Mouse (Mus musculus) midbrain, postnatal 0 days (tissue): ENCODE data around the gene Cd44. TPM values are rescaled to one million over a fixed set of nuclear protein-coding genes. Genes with fewer than 3 reads are reported as not detected.

Experiments
- ATAC-seq: fragments of 200-750 bp; cut with Nextera tagmentation; 2 replicates; pipeline ENCODE4 v1.8.0; 2017; ENCODE audit warnings: moderate number of reproducible peaks, mild to moderate bottlenecking, moderate TSS enrichment, moderate library complexity; ENCODE audit not compliant: low FRiP score
- DNase-seq: peaks from one replicate; pipeline ENCODE4 v3.0.0-alpha.2; 2015; ENCODE audit warnings: low spot score
- H3K27ac ChIP-seq: fragments of 300-500 bp; sonication (generic); 2 replicates; pipeline ENCODE4 v1.5.1; 2014; ENCODE audit warnings: low read depth, mild to moderate bottlenecking, low read length, mixed read lengths
- H3K27me3 ChIP-seq: fragments of 300-500 bp; sonication (generic); 2 replicates; pipeline ENCODE4 v1.6.1; 2014; ENCODE audit warnings: low read length, control low read depth, mixed read lengths; ENCODE audit not compliant: insufficient read depth
- H3K36me3 ChIP-seq: fragments of 300-500 bp; sonication (generic); 2 replicates; pipeline ENCODE4 v1.6.1; 2014; ENCODE audit warnings: low read length, control low read depth, mixed read lengths; ENCODE audit not compliant: insufficient read depth
- H3K4me1 ChIP-seq: fragments of 300-500 bp; sonication (generic); 2 replicates; pipeline ENCODE4 v1.6.1; 2014; ENCODE audit warnings: mild to moderate bottlenecking, control low read depth, antibody characterized with exemption, low read length, mixed read lengths; ENCODE audit not compliant: insufficient read depth
- H3K4me2 ChIP-seq: fragments of 300-500 bp; sonication (generic); 2 replicates; pipeline ENCODE4 v1.6.1; 2014; ENCODE audit warnings: low read depth, mild to moderate bottlenecking, low read length, mixed read lengths; ENCODE audit not compliant: poor library complexity, severe bottlenecking
- H3K4me3 ChIP-seq: fragments of 300-500 bp; sonication (generic); 2 replicates; pipeline ENCODE4 v1.5.1; 2014; ENCODE audit warnings: low read depth, mild to moderate bottlenecking, low read length, moderate library complexity
- H3K9ac ChIP-seq: fragments of 300-500 bp; sonication (generic); replicated peaks from 2 replicates; pipeline ENCODE4 v1.6.1; 2014; ENCODE audit warnings: mild to moderate bottlenecking, low read length, moderate library complexity, mixed read lengths; ENCODE audit not compliant: poor library complexity, severe bottlenecking
- H3K9me3 ChIP-seq: fragments of 300-500 bp; sonication (generic); 2 replicates; pipeline ENCODE4 v1.6.1; 2016; ENCODE audit warnings: low read length, control low read depth
- CTCF ChIP-seq: IDR thresholded peaks from 2 replicates; pipeline ENCODE4 v1.5.1; 2016; ENCODE audit warnings: antibody characterized with exemption, mild to moderate bottlenecking
- WGBS: fragments of 180-500 bp; shearing (Covaris S2); extraction: QIAGEN DNeasy Blood & Tissue Kit; methylation state at CpG from one replicate; pipeline ENCODE4 v1.1.7; 2014; 5-methylcytosine and 5-hydroxymethylcytosine counted together
- polyA plus RNA-seq: library from polyadenylated mRNA; unstranded; fragments of >200 nt; fragmentation: Nextera tagmentation; extraction: Ambion mirVana; gene quantifications from 2 replicates; pipeline ENCODE4 v1.2.1, GENCODE M21; 2015
- total RNA-seq: library from RNA; depleted of rRNA; stranded (reverse); fragments of >200 nt; gene quantifications from 2 replicates; pipeline ENCODE4 v1.2.3, GENCODE M21; 2014

Cd44 gene
- total and polyA plus RNA-seq, 2 experiments from 2014 or later, result 3.4 to 6.2 TPM

- Histone ChIP-seq H3K36me3 (no peaks in the 10 kb centered on the region), H3K27ac (no peak overlapping the region), H3K9me3 (no peaks in the 10 kb centered on the region), H3K4me2 (no peak overlapping the region), H3K4me3 (no peak overlapping the region), H3K9ac (no peak overlapping the region), H3K4me1 (no peaks in the 10 kb centered on the region), H3K27me3 (no peaks in the 10 kb centered on the region)
- DNase-seq (no peak), ATAC-seq (no peak)
- 90% methylated on average over 8 of the region's 8 CpGs for WGBS
- TF ChIP-seq CTCF, result no peak
Observed at GRCm38 (mm10) chr2:102865354-102865752, 36.1 kb downstream of the Cd44 start.

GRCm38 (mm10) chr2:102864695-102865353 lies 36.6 kb downstream of the Cd44 start:
- Histone ChIP-seq H3K4me1 (no peaks in the 10 kb centered on the region), H3K9ac (no peak overlapping the region), H3K4me3 (no peak overlapping the region), H3K4me2 (no peak overlapping the region), H3K9me3 (no peaks in the 10 kb centered on the region), H3K36me3 (no peaks in the 10 kb centered on the region), H3K27ac (no peak overlapping the region), H3K27me3 (no peaks in the 10 kb centered on the region)
- ATAC-seq, result no peak
- DNase-seq, result no peak
- no peak for TF ChIP-seq CTCF
- WGBS, result 81% methylated on average over 6 of the region's 6 CpGs

- Histone ChIP-seq H3K9ac (no peak overlapping the region), H3K9me3 (no peaks in the 10 kb centered on the region), H3K36me3 (no peaks in the 10 kb centered on the region), H3K27me3 (no peaks in the 10 kb centered on the region), H3K27ac (no peak overlapping the region), H3K4me2 (no peak overlapping the region), H3K4me3 (no peak overlapping the region), H3K4me1 (no peaks in the 10 kb centered on the region)
- DNase-seq (no peak), ATAC-seq (no peak)
- WGBS, result 79% methylated on average over 4 of the region's 4 CpGs
- TF ChIP-seq CTCF, result no peak
Observed at GRCm38 (mm10) chr2:102864036-102864435, 37.4 kb downstream of the Cd44 start.

GRCm38 (mm10) chr2:102863583-102863982 lies 37.9 kb downstream of the Cd44 start:
- no peak for DNase-seq
- H3K36me3 ChIP-seq, result no peaks in the 10 kb centered on the region
- H3K27ac ChIP-seq, result no peak overlapping the region
- ATAC-seq, result no peak
- WGBS, result 93% methylated on average over 2 of the region's 2 CpGs
- H3K9ac ChIP-seq, result no peak overlapping the region
- TF ChIP-seq CTCF, result no peak
- no peaks in the 10 kb centered on the region for H3K27me3 ChIP-seq
- no peaks in the 10 kb centered on the region for H3K9me3 ChIP-seq
- H3K4me1 ChIP-seq, result no peaks in the 10 kb centered on the region
- no peak overlapping the region for H3K4me3 ChIP-seq
- no peak overlapping the region for H3K4me2 ChIP-seq

GRCm38 (mm10) chr2:102862706-102863105 lies 38.8 kb downstream of the Cd44 start:
- no peak overlapping the region for H3K4me2 ChIP-seq
- H3K4me3 ChIP-seq, result no peak overlapping the region
- ATAC-seq (no peak), DNase-seq (no peak)
- no peaks in the 10 kb centered on the region for H3K4me1 ChIP-seq
- no peak overlapping the region for H3K9ac ChIP-seq
- no peak overlapping the region for H3K27ac ChIP-seq
- H3K36me3 ChIP-seq, result no peaks in the 10 kb centered on the region
- 79% methylated on average over 7 of the region's 7 CpGs for WGBS
- TF ChIP-seq CTCF, result no peak
- no peaks in the 10 kb centered on the region for H3K9me3 ChIP-seq
- H3K27me3 ChIP-seq, result no peaks in the 10 kb centered on the region

- H3K4me2 ChIP-seq, result no peak overlapping the region
- no peaks in the 10 kb centered on the region for H3K4me1 ChIP-seq
- H3K4me3 ChIP-seq, result no peak overlapping the region
- WGBS, result 86% methylated on average over 6 of the region's 6 CpGs
- H3K27ac ChIP-seq, result no peak overlapping the region
- no peaks in the 10 kb centered on the region for H3K27me3 ChIP-seq
- H3K9ac ChIP-seq, result no peak overlapping the region
- no peaks in the 10 kb centered on the region for H3K9me3 ChIP-seq
- no peak for ATAC-seq
- no peak for DNase-seq
- no peak for TF ChIP-seq CTCF
- no peaks in the 10 kb centered on the region for H3K36me3 ChIP-seq
Observed at GRCm38 (mm10) chr2:102858271-102858670, 43.2 kb downstream of the Cd44 start.
